Mouse (Mus musculus): ENCODE measurements around the gene Cep57. TPM values are rescaled to one million over a fixed set of nuclear protein-coding genes. Genes with fewer than 3 reads are reported as not detected.

Cep57 gene
- 23.9 and 24.3 TPM in 2 replicates for polyA plus RNA-seq (2012; rRNA removed)

- DNase-seq: peak; percentile 97 to 98
- TF ChIP-seq CTCF (IDR thresholded peaks at IDR 0.05; ENCODE audit: borderline replicate concordance, insufficient read depth, low read depth, low read length) (no peak), POLR2A (IDR thresholded peaks at IDR 0.05; ENCODE audit: borderline replicate concordance, insufficient read depth, low read length) (peak; percentile 62; the same call in 1 of the 2 replicates)
- peaks cover 3% of the 10 kb centered on the region for H3K4me1 ChIP-seq (ENCODE audit: control insufficient read depth, insufficient read depth, low read length)
- no peaks in the 10 kb centered on the region for H3K27me3 ChIP-seq (ENCODE audit: control insufficient read depth, insufficient read depth, low read length)
- peak within 1 kb of the TSS; percentile 75 for H3K4me3 ChIP-seq (replicated peaks; ENCODE audit: insufficient read depth, low read depth, low read length)
- peak within 1 kb of the TSS; percentile 82 for H3K27ac ChIP-seq (ENCODE audit: insufficient read depth, low read length)
- under 1% methylated on average over 44 of the region's 44 CpGs for WGBS
Measured at GRCm38 (mm10) chr9:13826832-13827405, at the start of gene Cep57. TSS of gene Cep57 (minus strand) at chr9:13827107.

DNA sequence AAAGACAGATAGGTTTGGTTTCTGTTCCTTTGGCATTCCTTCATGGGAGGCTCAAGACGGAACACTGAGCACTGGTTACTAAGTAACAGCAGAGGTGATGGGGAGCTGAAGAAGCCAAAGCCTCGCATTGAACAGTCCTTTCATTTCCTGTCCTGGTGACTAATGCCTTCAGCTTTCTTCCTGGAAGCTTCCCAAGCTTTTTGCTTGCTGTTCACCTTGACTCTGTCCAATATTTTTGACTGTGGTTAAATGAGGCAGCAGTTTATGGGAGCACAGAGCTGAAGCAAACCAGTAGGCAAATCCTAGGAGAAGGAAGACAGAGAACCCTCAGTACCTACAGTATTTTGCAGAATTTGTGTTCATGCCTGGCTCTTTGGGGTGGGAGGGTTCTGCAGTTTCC lies 48.4 kb upstream of the Cep57 start:
- Histone ChIP-seq H3K4me1 (ENCODE audit: control insufficient read depth, insufficient read depth, low read length) (no peaks in the 10 kb centered on the region), H3K27ac (ENCODE audit: insufficient read depth, low read length) (no peak overlapping the region), H3K4me3 (replicated peaks; ENCODE audit: insufficient read depth, low read depth, low read length) (no peak overlapping the region), H3K27me3 (ENCODE audit: control insufficient read depth, insufficient read depth, low read length) (no peaks in the 10 kb centered on the region)
- TF ChIP-seq POLR2A (IDR thresholded peaks at IDR 0.05; ENCODE audit: borderline replicate concordance, insufficient read depth, low read length): no peak
- TF ChIP-seq CTCF (IDR thresholded peaks at IDR 0.05; ENCODE audit: borderline replicate concordance, insufficient read depth, low read depth, low read length): no peak
- 19% methylated on average over 2 of the region's 2 CpGs for WGBS
- DNase-seq: no peak

DNA sequence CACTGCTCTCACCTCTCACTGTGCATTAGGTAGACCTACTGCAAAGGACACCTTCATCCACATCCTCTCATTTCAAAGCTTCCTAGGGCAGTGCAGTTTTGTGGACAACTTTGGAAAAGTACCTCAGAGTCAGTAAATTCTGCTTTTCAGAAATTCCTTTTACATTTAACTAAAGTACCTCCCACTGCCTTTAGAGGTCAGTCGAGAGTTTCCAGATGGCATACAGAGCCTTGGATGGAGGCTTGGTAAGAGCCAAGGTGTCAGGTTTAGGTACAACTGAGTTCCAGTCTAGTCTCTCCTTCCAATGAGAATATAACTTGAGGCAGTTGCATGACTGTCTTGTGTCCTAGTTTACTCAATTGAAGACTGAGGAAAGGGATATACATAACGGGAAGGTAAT lies 47.5 kb upstream of the Cep57 start:
- DNase-seq: no peak
- Histone ChIP-seq H3K27ac (ENCODE audit: insufficient read depth, low read length) (no peak overlapping the region), H3K4me1 (ENCODE audit: control insufficient read depth, insufficient read depth, low read length) (no peaks in the 10 kb centered on the region), H3K27me3 (ENCODE audit: control insufficient read depth, insufficient read depth, low read length) (no peaks in the 10 kb centered on the region), H3K4me3 (replicated peaks; ENCODE audit: insufficient read depth, low read depth, low read length) (no peak overlapping the region)
- WGBS: 40% methylated on average over 2 of the region's 2 CpGs
- TF ChIP-seq CTCF (IDR thresholded peaks at IDR 0.05; ENCODE audit: borderline replicate concordance, insufficient read depth, low read depth, low read length) (0 out of 2 replicates have a peak, but pooled peaks have one; percentile 3), POLR2A (IDR thresholded peaks at IDR 0.05; ENCODE audit: borderline replicate concordance, insufficient read depth, low read length) (no peak)

DNA sequence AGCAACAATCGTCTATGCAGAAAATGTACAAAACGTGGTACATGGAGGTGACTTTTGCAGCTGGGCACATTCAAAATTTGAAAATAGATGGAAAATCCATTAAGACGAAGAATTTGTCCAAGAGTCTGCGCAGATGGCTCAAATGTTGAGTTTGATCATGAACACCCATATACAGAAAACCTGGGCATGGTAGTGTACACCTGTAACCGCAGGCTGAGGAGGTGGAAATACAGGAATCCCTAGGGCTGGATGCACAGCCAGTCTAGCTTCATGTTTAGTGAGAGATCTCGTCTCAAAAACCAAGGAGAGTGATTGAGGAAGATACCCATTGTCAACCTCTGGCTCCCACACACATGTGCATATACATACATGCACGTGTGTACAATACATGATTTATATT lies 44.7 kb upstream of the Cep57 start:
- 86% methylated on average over 7 of the region's 7 CpGs for WGBS
- DNase-seq: no peak
- H3K27me3 ChIP-seq (ENCODE audit: control insufficient read depth, insufficient read depth, low read length): no peaks in the 10 kb centered on the region
- H3K4me1 ChIP-seq (ENCODE audit: control insufficient read depth, insufficient read depth, low read length): no peaks in the 10 kb centered on the region
- no peak overlapping the region for H3K27ac ChIP-seq (ENCODE audit: insufficient read depth, low read length)
- H3K4me3 ChIP-seq (replicated peaks; ENCODE audit: insufficient read depth, low read depth, low read length): no peak overlapping the region
- TF ChIP-seq CTCF (IDR thresholded peaks at IDR 0.05; ENCODE audit: borderline replicate concordance, insufficient read depth, low read depth, low read length): no peak

DNA sequence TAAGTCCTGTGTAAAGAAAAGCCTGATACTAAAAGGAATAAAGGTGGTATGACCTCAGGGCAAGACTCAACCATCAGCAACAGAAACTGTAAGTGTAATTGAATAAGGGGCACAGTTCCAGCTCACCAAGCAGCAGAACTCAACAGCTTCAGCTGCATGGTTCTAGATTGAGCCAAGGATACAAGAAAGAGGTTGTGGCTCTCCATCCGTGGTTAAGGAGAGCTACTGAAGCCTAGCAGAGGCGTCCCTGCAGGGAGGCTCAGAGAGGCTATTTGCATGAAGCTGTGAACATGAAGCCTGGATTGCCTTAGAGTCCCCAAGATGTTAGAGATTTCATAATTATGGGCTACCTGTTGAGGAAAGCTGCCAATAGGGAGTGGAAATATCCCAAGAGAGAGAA lies 40.7 kb upstream of the Cep57 start:
- H3K4me3 ChIP-seq (replicated peaks; ENCODE audit: insufficient read depth, low read depth, low read length): no peak overlapping the region
- 60% methylated on average over 2 of the region's 2 CpGs for WGBS
- no peaks in the 10 kb centered on the region for H3K4me1 ChIP-seq (ENCODE audit: control insufficient read depth, insufficient read depth, low read length)
- no peak overlapping the region for H3K27ac ChIP-seq (ENCODE audit: insufficient read depth, low read length)
- H3K27me3 ChIP-seq (ENCODE audit: control insufficient read depth, insufficient read depth, low read length): no peaks in the 10 kb centered on the region
- TF ChIP-seq CTCF (IDR thresholded peaks at IDR 0.05; ENCODE audit: borderline replicate concordance, insufficient read depth, low read depth, low read length) (no peak), POLR2A (IDR thresholded peaks at IDR 0.05; ENCODE audit: borderline replicate concordance, insufficient read depth, low read length) (no peak)
- DNase-seq: no peak

GRCm38 (mm10) chr9:13856777-13857176 lies 29.9 kb upstream of the Cep57 start:
- no peak for TF ChIP-seq POLR2A (IDR thresholded peaks at IDR 0.05; ENCODE audit: borderline replicate concordance, insufficient read depth, low read length)
- TF ChIP-seq CTCF (IDR thresholded peaks at IDR 0.05; ENCODE audit: borderline replicate concordance, insufficient read depth, low read depth, low read length): no peak
- no peak overlapping the region for H3K4me3 ChIP-seq (replicated peaks; ENCODE audit: insufficient read depth, low read depth, low read length)
- H3K4me1 ChIP-seq (ENCODE audit: control insufficient read depth, insufficient read depth, low read length): no peaks in the 10 kb centered on the region
- DNase-seq: no peak
- no peak overlapping the region for H3K27ac ChIP-seq (ENCODE audit: insufficient read depth, low read length)
- WGBS: 75% methylated on average over 4 of the region's 4 CpGs
- no peaks in the 10 kb centered on the region for H3K27me3 ChIP-seq (ENCODE audit: control insufficient read depth, insufficient read depth, low read length)

GRCm38 (mm10) chr9:13856247-13856646 lies 29.3 kb upstream of the Cep57 start:
- no peak overlapping the region for H3K4me3 ChIP-seq (replicated peaks; ENCODE audit: insufficient read depth, low read depth, low read length)
- no peak overlapping the region for H3K27ac ChIP-seq (ENCODE audit: insufficient read depth, low read length)
- TF ChIP-seq CTCF (IDR thresholded peaks at IDR 0.05; ENCODE audit: borderline replicate concordance, insufficient read depth, low read depth, low read length): no peak
- no peak for TF ChIP-seq POLR2A (IDR thresholded peaks at IDR 0.05; ENCODE audit: borderline replicate concordance, insufficient read depth, low read length)
- WGBS: 63% methylated on average over 1 of the region's 1 CpGs
- DNase-seq: no peak
- H3K27me3 ChIP-seq (ENCODE audit: control insufficient read depth, insufficient read depth, low read length): no peaks in the 10 kb centered on the region
- no peaks in the 10 kb centered on the region for H3K4me1 ChIP-seq (ENCODE audit: control insufficient read depth, insufficient read depth, low read length)

DNA sequence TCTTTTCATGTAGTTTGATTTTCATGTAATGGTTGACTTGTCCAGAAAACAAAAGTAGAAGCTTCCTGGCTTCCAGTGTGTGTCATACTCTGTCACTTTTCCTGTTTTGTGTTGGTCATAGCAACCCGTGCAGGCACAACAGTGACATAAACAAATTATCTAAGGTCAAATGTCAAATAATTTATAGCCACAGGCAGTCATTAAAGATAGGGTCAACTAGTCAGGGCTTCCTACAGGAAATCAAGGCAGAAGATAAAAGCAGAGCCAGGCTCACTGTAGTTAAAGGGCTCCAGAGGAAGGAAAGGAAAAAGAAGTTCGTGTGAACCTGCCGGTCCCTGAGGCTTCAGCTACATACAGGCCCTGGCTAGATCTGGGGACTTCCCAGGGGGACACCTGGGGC lies 27.0 kb upstream of the Cep57 start:
- no peak overlapping the region for H3K27ac ChIP-seq (ENCODE audit: insufficient read depth, low read length)
- no peaks in the 10 kb centered on the region for H3K27me3 ChIP-seq (ENCODE audit: control insufficient read depth, insufficient read depth, low read length)
- 79% methylated on average over 3 of the region's 3 CpGs for WGBS
- H3K4me3 ChIP-seq (replicated peaks; ENCODE audit: insufficient read depth, low read depth, low read length): no peak overlapping the region
- H3K4me1 ChIP-seq (ENCODE audit: control insufficient read depth, insufficient read depth, low read length): no peaks in the 10 kb centered on the region
- no peak for DNase-seq
- TF ChIP-seq CTCF (IDR thresholded peaks at IDR 0.05; ENCODE audit: borderline replicate concordance, insufficient read depth, low read depth, low read length): no peak
- no peak for TF ChIP-seq POLR2A (IDR thresholded peaks at IDR 0.05; ENCODE audit: borderline replicate concordance, insufficient read depth, low read length)

Measured in cerebellum, adult 2 months (tissue).